In genomic region chr1:91181784-91182450, GRCm38 (mm10) we compare ENCODE assay signal across 10 mouse cellular contexts. TPM values are rescaled to one million over a fixed set of nuclear protein-coding genes. Genes with fewer than 3 reads are reported as not detected.
DNase-seq lines count a peak whose midpoint lies in the region; ATAC-seq and TF ChIP-seq lines count a peak whose summit lies in the region.
"Had no signal": no experiment of that assay in that cellular context is flagged by ENCODE, and none has a peak within 500 bp of the region (broad histone marks: within the 10 kb centered on the region; RNA-seq: fewer than 3 reads in every experiment).

No protein-coding gene starts in this region.

- no peak overlapping the region for H3K4me3 ChIP-seq in heart, embryonic 12.5 days
- H3K4me3 ChIP-seq in lung, embryonic 16.5 days (ENCODE audit: low read length) = no peak overlapping the region
- H3K4me3 ChIP-seq in heart, embryonic 14.5 days (ENCODE audit: control insufficient read depth in 1 of 2, insufficient read depth in 1 of 2, low read depth in 1 of 2, low read length in 2 of 2) = 0 out of 4 replicates have a peak overlapping the region, but pooled peaks of 1 of the 2 experiments have one; percentile 5
- H3K4me3 ChIP-seq in olfactory bulb, adult 2 months (ENCODE audit: insufficient read depth, low read depth, low read length) = peak overlapping the region; percentile 11

- H3K4me1 ChIP-seq in heart, embryonic 12.5 days (replicated peaks) = peaks cover 41% of the 10 kb centered on the region
- H3K4me1 ChIP-seq in lung, embryonic 16.5 days (replicated peaks; ENCODE audit: control insufficient read depth, insufficient read depth, low read length) = peaks cover 22% of the 10 kb centered on the region
- H3K4me1 ChIP-seq in heart, embryonic 14.5 days (ENCODE audit: control insufficient read depth in 2 of 2, insufficient read depth in 2 of 2, low read length in 2 of 2) = peaks cover 19 to 22% of the 10 kb centered on the region in 2 experiments; a peak in 3 of 4 replicates
- H3K4me1 ChIP-seq in olfactory bulb, adult 2 months (ENCODE audit: control insufficient read depth, insufficient read depth, low read length) = peaks cover 16% of the 10 kb centered on the region

- 0 out of 2 replicates have a peak, but pooled peaks cover 7% of the 10 kb centered on the region for H3K27me3 ChIP-seq in heart, embryonic 12.5 days (replicated peaks)
- H3K27me3 ChIP-seq in lung, embryonic 16.5 days (ENCODE audit: control insufficient read depth, insufficient read depth, low read depth, low read length) = peaks cover 6% of the 10 kb centered on the region; the same call in 1 of the 2 replicates
- H3K27me3 ChIP-seq in heart, embryonic 14.5 days (ENCODE audit: control insufficient read depth, insufficient read depth, low read length) = no peaks in the 10 kb centered on the region

- peaks cover 5% of the 10 kb centered on the region; the same call in 1 of the 2 replicates for H3K9me3 ChIP-seq in heart, embryonic 12.5 days (replicated peaks)
- H3K9me3 ChIP-seq in lung, embryonic 16.5 days (ENCODE audit: control insufficient read depth, low read length) = no peaks in the 10 kb centered on the region
- 0 out of 2 replicates have a peak, but pooled peaks cover 3% of the 10 kb centered on the region for H3K9me3 ChIP-seq in heart, embryonic 14.5 days (ENCODE audit: control insufficient read depth, low read length)

- TF ChIP-seq CTCF in olfactory bulb, adult 2 months (IDR thresholded peaks at IDR 0.05; ENCODE audit: insufficient read depth, low read depth, low read length) = no peak

- no peak overlapping the region for H3K27ac ChIP-seq in heart, embryonic 12.5 days (ENCODE audit: poor library complexity, severe bottlenecking)
- no peak overlapping the region for H3K27ac ChIP-seq in lung, embryonic 16.5 days (ENCODE audit: low read length)
- H3K27ac ChIP-seq in heart, embryonic 14.5 days (replicated peaks in 1 of 2; ENCODE audit: control insufficient read depth in 1 of 2, insufficient read depth in 1 of 2, low read depth in 2 of 2, low read length in 2 of 2) = peak overlapping the region; percentile 6 to 14; a peak in 1 of 4 replicates
- no peak overlapping the region; the same call in 1 of the 2 replicates for H3K27ac ChIP-seq in olfactory bulb, adult 2 months (ENCODE audit: insufficient read depth, low read depth, low read length)

- 28% methylated on average over 12 of the region's 12 CpGs for WGBS in heart, embryonic 12.5 days
- 7% methylated on average over 12 of the region's 12 CpGs for WGBS in lung, embryonic 16.5 days
- WGBS in heart, embryonic 14.5 days = 23% methylated on average over 12 of the region's 12 CpGs
- 21% methylated on average over 12 of the region's 12 CpGs for WGBS in olfactory bulb, adult 2 months

- peak overlapping the region; percentile 83 for H3K4me2 ChIP-seq in heart, embryonic 12.5 days
- peak overlapping the region; percentile 18; the same call in 1 of the 2 replicates for H3K4me2 ChIP-seq in lung, embryonic 16.5 days (ENCODE audit: low read depth, low read length)
- H3K4me2 ChIP-seq in heart, embryonic 14.5 days (ENCODE audit: low read length) = peak overlapping the region; percentile 85

- ATAC-seq in heart, embryonic 12.5 days (ENCODE audit: insufficient number of reproducible peaks, low FRiP score) = no peak
- 0 out of 2 replicates have a peak, but pooled peaks have one; percentile 21 for ATAC-seq in lung, embryonic 16.5 days (ENCODE audit: low read depth)
- ATAC-seq in heart, embryonic 14.5 days (ENCODE audit: insufficient number of reproducible peaks, insufficient read depth, low FRiP score, low read depth) = no peak

- H3K9ac ChIP-seq in heart, embryonic 12.5 days = no peak overlapping the region
- H3K9ac ChIP-seq in lung, embryonic 16.5 days (ENCODE audit: low read length) = no peak overlapping the region
- H3K9ac ChIP-seq in heart, embryonic 14.5 days (ENCODE audit: low read length) = no peak overlapping the region; the same call in 1 of the 2 replicates

- H3K36me3 ChIP-seq in heart, embryonic 12.5 days = no peaks in the 10 kb centered on the region
- H3K36me3 ChIP-seq in lung, embryonic 16.5 days (ENCODE audit: control insufficient read depth, insufficient read depth, low read length) = no peaks in the 10 kb centered on the region
- H3K36me3 ChIP-seq in heart, embryonic 14.5 days (ENCODE audit: control insufficient read depth, insufficient read depth, low read length) = peaks cover 3% of the 10 kb centered on the region; the same call in 1 of the 2 replicates

- no peak for TF ChIP-seq POLR2A in olfactory bulb, adult 2 months (IDR thresholded peaks at IDR 0.05; ENCODE audit: insufficient read depth, low read depth, low read length)

- DNase-seq in heart, adult 9 months (ENCODE audit: low spot score in 2 of 2) = no peak
- no peak for DNase-seq in lung, postnatal 14 days
- DNase-seq in layer of hippocampus, postnatal 14 days (ENCODE audit: low spot score in 2 of 2) = no peak
- no peak for DNase-seq in cerebellum, postnatal 36 days
- DNase-seq: gastrocnemius, postnatal 25 days had no signal

RNA-seq across cellular contexts. Expression of gene Ramp1, which starts 2.3 kb away (rescaled TPM):
- 20.2 and 20.9 TPM in 2 replicates for polyA plus RNA-seq in heart, embryonic 12.5 days (2016; fragmentation: Nextera tagmentation; extraction: Ambion mirVana)
- polyA plus RNA-seq in lung, embryonic 16.5 days (2015; fragmentation: Nextera tagmentation; extraction: Ambion mirVana) = 8.6 and 9.4 TPM in 2 replicates
- polyA plus RNA-seq in heart, embryonic 14.5 days (2014; fragmentation: Nextera tagmentation; extraction: Ambion mirVana) = 55.9 and 56.9 TPM in 2 replicates
- not detected in 2 replicates for polyA plus RNA-seq in olfactory bulb, adult 2 months (2012; ENCODE audit: insufficient read depth, insufficient read length, low replicate concordance, missing spikeins)
- total RNA-seq in layer of hippocampus, postnatal 14 days (2021) = 10 to 100 TPM; 51.3 to 53.0 TPM

RNA-seq across cellular contexts. Expression of gene Rbm44, which starts 37.0 kb away (rescaled TPM):
- polyA plus RNA-seq in heart, embryonic 12.5 days (2016; fragmentation: Nextera tagmentation; extraction: Ambion mirVana) = 2.1 and 2.7 TPM in 2 replicates
- 1.3 and 1.7 TPM in 2 replicates for polyA plus RNA-seq in lung, embryonic 16.5 days (2015; fragmentation: Nextera tagmentation; extraction: Ambion mirVana)
- polyA plus RNA-seq in heart, embryonic 14.5 days (2014; fragmentation: Nextera tagmentation; extraction: Ambion mirVana) = 3.3 and 3.7 TPM in 2 replicates
- polyA plus RNA-seq in olfactory bulb, adult 2 months (2012; ENCODE audit: insufficient read depth, insufficient read length, low replicate concordance, missing spikeins) = not detected in 2 replicates
- total RNA-seq in layer of hippocampus, postnatal 14 days (2021) = not detected
- total RNA-seq: gastrocnemius, postnatal 25 days had no signal
- polyA plus RNA-seq: large intestine, adult 2 months had no signal

Comparison
In these comparisons a context has a peak if more than half of its experiments do, and no peak if none do; other contexts are left out.
1. H3K27ac ChIP-seq: peak in heart, embryonic 14.5 days (2 of 2); none in heart, embryonic 12.5 days (single experiment), lung, embryonic 16.5 days (single experiment) and olfactory bulb, adult 2 months (single experiment).
2. H3K4me2 ChIP-seq: peak in every context shown above with its lines; median percentile 85 in heart, embryonic 14.5 days; 83 in heart, embryonic 12.5 days; 18 in lung, embryonic 16.5 days.